Mouse (Mus musculus): ENCODE measurements around the gene Grin3b.
A peak's percentile ranks its signal among the peaks of the same experiment; 100 is the strongest.
"Not testable (repeated sequence)": the region's sequence is repeated elsewhere in the genome, so short reads cannot be mapped to it uniquely, and the experiment has no call there.

The Grin3b gene

DNA sequence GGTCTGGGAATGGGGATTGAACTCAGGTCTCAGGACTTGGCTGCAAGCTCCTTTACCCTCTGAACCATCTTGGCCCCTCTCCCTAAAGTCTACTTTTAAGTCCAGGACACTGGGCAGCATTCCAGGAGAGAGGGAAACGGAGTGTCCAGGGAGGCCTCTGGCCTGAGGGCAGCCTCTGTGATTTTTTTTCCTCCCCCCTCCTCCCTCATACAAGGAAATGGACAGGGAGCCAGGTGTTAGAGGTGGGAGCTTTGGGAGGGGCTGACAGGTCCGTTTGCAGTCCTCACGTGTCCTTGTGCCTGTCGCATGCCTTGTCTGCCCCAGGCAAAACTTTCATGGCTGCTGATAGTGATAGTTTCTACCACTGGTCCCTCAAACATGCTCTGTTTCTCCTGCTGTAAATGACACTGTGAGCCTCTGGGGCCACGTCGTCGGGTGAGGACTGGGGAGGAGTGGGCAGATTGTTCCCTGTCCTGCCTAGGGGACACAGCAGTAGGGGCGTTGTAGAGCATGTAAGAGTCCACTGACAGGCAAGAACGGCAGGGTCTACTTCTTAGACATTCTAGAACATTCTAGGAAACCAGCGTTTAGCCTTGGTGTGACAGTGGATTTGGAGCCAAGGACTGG lies 34.1 kb upstream of the Grin3b start:
- DNase-seq (ENCODE audit: low spot score in 2 of 2) = no peak

DNA sequence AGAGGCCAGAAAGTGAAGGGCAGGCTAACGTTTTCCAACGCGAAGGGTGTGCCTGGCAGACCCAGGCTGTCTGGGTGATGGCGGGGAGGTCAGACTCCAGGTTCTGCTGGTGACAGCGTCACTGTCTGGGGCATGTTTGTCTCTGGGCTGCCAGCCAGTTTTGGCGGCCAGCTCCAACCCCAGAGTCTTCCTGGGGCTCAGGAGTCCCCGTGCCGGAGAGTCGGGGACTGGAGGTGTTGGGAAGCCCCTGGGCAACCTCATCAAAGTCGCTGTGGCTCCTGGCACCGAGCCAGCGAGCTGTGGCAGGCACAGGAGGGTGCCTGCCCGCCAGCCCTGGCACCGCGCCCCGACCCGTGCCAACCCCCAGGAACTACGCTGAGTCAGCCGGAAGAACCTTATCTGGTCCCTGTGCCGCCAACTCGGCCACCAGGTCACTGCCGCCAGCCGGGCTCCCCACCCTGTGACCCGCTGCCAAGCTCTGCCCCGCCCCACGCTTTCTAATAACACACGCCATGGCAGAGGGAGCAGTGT lies 33.5 kb upstream of the Grin3b start:
- DNase-seq (ENCODE audit: low spot score in 2 of 2) = no peak

DNA sequence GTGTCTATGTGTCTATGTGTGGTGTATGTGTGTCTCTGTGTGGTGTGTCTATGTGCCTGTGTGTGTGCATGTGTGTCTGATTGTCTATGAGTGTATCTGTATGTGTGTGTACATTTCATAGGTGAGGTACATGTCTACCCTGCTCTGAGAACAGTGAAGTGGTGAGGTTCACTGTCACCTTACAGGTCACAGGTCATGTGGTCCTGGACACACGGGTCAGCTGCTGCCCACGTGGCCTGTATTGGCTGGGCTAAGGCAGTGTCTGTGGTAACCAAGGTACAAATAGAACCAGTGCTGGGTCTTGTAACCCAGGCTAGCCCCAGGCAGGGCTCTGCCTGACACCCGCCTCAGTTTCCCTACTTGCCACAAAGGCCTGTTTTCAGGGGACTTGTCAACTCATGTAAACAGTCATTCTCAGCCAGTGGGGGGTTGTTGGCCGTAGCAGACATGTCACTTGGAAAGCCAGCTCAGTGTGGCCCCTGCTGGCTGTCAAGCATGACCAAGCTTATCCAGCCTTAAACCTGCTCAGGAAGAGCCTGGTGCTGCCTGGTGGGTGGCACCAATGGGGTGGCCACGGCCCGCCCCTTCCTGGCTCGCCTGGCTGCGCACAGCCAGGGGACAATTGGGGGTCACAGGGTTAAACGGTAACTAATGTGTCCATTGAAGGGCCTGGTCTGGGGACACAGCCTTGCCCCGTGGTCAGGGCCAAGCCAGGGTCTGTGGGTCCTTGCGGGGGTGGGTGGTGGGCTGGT lies 32.6 kb upstream of the Grin3b start:
- no peak for DNase-seq (ENCODE audit: low spot score in 2 of 2)

DNA sequence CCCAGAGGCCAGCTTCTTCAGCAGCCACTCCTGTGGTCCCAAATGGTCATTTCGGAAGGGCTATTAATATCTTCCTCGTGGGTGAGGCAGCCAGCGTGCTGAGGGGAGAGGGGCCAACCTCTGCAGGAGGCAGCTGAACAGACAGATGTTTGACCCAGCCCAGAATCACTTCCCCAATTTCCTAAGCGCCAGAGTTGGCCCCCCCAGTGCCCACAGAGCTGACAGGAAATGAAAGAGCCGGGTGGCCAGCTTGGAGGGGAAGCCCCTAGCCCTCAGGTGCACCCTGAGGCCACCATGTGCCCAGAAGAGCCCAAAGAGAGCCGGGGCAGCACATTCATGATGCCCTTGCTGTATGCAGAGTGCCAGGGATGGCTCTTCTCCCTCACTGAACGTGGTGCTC lies 29.8 kb upstream of the Grin3b start:
- DNase-seq (ENCODE audit: low spot score in 2 of 2) = no peak

DNA sequence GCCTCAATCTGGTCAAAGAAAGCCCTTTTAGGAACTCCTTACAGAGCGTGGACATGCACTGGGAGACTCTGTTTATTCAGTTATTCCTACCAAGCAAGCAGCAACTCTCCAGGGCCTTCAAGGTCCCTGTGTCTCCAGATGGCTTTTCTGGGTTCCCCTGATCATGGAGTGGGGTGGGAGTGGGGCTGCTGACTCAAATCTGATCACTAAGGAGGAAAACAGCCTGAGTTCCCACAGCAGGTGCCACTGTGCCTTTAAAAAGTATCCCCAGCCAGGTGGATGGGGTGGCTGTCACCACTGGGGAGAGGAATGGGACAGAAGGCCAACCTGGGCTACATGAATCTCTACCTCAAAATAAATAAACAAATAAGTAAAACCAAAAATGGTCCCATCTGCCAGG lies 27.5 kb upstream of the Grin3b start:
- no peak for DNase-seq (ENCODE audit: low spot score in 2 of 2)

DNA sequence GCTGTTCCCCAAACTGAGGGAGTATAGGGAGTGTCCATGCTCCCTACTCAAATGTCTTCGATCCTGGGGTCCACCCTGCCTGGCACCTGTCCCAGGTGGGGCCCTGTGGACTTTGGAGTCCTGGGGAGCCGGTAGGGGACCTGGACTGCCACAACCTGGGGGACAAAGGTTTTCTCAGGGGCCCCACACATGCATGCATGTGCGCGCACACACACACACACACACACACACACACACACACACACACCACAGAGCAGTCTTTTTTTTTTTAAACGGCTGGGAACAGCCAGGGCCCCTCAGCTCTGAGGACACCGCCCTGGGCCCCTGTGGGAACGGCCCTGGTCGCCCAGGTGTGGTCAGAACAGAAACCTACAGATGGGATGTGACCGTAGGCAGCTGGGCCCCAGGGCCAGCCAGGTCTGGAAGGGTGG lies 27.0 kb upstream of the Grin3b start:
- DNase-seq (ENCODE audit: low spot score in 2 of 2) = no peak

DNA sequence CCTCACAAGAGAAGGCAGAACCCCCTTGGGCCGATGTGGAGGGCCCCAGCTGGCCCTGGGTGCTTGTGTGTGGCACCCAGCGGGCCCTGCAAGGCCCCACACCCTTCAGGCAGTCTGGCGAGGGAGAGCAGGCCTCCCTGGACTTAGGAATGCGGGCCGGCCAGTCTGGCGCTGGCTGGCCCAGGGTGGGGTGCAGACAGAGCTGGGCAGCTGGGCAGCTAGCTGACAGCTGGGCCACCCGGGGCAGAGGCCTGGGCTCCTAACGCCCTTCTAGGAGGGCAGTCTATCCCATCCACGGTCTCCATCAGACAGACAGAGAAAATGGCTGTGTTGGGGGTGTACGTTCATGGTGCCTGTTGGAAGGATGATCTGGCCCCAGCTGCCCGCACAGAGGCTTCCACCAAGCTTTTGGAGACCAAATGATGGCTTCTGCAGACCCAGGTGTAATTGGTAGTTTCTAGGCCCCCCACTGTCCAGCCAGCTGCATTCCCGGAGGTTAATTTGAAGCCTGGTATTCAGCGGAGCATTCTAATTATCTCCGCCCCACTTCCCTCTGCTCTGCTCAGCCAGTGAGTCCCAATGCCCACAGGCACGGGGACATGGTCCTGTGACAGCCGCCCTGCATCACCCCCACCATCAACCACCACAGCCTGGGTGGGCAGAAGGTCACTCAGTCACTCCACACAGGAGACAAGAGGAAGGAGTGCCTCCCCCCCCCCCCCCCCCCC lies 24.8 kb upstream of the Grin3b start:
- DNase-seq (ENCODE audit: low spot score in 2 of 2) = no peak

DNA sequence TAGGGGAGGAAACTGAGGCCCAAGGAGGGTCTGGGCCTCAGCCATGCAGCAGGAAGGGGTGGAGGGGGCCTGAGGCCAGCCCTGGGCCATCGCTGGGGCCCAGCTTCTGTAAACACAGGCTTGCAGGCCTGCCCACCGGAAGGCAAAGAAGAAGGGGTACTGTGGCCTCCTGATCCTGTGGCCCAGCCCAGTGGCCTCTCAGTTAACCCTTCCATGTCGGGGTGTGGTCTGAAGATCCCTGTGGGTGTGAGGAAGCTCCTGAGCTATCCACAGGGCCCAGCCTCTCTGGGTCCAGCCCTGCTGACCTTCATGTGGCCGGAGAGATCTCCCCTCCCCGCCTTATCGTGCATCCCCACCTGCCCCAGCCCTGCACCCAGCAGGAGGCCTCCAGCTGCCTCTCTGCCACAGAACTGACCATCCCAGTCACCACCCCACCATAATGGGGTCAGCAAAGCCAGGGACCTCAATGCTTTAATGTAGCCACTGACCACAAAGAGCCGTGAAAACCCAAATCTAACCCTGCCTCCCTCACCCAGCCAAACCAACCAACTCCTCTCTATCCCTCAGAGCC lies 23.7 kb upstream of the Grin3b start:
- DNase-seq (ENCODE audit: low spot score in 2 of 2) = no peak

DNA sequence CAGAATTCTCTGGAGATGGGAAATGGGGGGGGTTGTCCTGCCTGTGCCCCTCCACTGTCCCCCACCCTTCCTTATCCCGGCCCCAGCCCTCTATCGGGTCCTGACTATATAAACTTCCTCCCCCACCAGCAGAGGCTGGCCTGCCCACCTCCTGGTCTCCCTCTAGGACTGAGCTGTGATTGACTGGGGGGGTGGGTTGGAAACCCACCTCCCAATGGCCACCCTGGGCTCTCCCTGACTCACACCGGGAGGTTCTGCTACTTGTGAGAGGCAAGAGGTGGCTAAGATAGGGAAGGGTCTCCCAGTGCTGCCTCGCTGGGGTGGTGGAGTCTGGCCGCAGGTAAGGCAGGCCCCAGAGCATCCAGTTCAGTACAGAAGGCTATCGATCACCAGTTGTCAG lies 23.0 kb upstream of the Grin3b start:
- no peak for DNase-seq (ENCODE audit: low spot score in 2 of 2)

DNA sequence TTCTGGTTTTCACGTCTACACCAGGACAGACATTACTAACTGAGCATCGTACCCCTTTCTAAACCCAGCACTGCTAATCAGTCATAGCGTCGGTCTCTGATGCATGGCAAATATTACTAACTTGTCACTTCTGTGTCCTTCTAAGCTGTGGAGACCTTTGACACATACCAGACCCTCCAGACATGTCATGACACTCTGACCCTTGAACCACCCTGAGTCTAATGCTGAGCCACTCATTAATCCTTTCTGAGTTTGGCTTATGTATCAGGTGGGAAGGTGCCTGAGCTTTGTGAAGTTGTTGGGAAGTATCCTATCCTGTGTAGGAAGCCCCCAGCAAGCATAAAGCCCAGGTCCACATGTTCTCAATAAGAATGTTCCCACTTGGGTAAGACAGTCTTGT lies 20.6 kb upstream of the Grin3b start:
- no peak for DNase-seq (ENCODE audit: low spot score in 2 of 2)

DNA sequence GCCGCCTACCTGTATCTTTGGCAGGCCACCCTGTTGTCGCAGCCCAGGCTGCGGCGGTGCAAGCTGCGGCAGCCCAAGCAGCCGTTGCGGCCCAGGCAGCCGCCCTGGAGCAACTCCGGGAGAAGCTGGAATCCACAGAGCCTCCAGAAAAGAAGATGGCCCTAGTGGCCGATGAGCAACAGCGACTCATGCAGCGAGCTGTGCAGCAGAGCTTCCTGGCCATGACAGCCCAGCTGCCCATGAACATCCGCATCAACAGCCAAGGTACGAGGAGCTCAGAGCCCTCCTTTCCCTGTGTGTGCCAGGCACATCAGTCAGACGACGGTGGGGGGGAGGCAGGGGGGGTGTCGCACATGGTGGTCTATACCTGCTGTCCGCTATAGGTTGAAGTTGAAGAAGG lies 19.9 kb upstream of the Grin3b start:
- DNase-seq (ENCODE audit: low spot score in 2 of 2) = no peak

DNA sequence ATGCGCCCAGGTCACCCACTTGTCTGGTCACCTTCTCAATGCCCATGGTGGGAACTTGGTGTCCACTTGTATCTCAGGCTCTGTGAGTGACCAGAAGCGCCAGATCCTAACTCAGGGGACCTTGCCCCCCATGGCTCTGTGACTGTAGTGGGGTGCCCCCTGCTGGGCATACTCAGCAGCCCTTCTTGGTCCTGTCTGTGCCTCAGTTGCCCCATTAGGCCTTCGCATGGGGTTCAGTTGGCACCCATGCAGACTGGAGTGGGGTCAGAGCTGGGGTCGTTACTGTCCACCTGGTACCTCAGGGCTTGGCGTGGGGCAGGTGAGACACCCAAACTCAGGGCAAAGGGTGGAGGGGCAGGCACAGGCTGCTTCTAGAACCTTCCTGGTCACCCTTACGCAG lies 16.6 kb upstream of the Grin3b start:
- no peak for DNase-seq (ENCODE audit: low spot score in 2 of 2)

DNA sequence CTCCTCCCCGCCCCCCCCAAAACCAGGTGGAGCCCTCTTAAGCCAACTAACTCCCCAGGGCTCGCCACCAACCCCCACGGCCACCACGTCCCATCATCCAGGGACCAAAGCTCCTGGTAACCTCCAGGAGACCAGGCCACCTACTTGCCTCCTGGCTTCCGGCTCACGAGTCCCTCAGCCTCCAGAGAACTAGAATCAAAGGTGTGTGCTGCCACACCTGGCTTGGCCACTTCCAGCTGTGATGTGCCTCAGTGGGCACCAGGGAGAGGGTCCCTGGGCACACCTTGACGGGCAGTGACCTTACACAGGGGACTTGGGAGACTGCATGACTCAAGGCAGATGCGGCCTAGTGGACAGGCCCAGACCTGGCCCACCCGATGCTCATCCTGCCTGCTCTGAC lies 14.8 kb upstream of the Grin3b start:
- DNase-seq (ENCODE audit: low spot score in 2 of 2) = no peak

DNA sequence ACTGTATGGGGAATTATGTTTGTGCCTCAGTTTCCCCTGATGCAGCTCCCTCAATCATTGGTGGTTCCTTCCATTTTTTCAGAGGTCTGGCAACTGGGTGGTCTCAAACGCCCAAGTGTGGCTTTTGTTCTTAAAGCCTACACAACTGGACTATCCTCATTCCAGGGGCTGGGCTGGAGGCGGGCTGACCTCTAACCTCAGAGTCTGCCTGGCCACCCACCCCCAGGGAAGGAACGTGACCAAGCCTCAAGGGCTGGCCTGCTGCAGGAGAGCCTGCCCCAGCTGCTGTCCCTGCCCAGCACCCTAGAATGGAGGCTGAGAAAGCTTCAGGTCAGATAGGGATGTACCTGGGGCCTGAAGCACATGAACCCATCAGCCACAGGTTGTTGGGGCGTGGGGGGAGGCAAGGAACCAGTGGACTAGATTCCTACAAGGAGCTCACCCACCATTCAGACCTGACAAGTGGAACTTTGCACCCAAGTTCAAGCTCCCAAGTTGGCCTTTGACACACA lies 13.8 kb upstream of the Grin3b start:
- DNase-seq (ENCODE audit: low spot score in 2 of 2) = no peak

DNA sequence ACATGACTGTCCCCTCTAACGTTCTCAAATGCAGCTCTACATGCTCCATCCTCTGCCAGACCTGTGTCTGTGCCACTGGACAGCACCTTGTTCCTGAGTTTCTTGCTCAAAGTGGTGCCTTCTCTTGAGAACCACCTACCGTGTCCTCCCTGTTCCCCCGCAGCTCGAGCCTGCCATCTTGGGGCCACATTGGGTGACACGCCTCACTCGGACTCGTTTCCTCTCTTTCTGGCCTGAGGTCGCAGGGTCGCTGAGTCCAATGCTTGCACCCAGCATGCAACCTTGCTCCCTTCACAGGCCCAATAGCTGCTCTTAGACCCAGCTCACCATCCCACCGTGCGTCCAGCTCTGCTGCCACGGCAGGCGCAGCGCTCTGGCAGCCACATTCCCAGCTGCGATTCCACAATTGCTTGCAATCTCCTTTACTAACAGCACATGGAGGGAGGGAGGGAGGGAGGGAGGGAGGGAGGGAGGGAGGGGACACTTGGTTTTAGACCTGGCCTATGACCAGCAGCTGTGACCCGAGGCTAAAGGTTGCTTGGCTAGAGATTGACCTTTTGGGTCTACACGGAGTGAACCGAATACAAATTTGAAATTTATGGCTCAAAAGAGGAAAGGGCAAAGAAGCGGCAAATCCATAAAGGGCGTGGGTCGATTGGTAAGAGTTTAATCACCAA lies 12.2 kb upstream of the Grin3b start:
- peak in 1 of 2 experiments; percentile 52 for DNase-seq (ENCODE audit: low spot score in 2 of 2)

DNA sequence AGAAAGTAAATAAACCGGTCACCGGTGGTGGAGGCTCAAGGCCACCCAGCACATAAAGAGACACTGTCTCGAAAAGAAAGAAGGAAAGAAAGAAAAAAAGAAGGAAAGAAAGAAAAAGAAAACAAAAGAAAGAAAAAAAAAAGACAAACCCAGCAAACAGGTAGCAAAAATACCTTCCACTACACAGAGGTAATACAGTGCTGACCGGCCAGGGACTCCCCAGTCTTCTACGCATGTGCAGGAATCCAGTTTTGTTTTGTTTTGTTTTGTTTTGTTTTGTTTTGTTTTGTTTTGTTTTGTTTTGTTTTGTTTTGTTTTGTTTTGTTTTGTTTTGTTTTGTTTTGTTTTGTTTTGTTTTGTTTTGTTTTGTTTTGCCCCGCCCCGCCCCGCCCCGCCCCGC lies 11.1 kb upstream of the Grin3b start:
- not testable (repeated sequence) for DNase-seq (ENCODE audit: low spot score in 2 of 2)

DNA sequence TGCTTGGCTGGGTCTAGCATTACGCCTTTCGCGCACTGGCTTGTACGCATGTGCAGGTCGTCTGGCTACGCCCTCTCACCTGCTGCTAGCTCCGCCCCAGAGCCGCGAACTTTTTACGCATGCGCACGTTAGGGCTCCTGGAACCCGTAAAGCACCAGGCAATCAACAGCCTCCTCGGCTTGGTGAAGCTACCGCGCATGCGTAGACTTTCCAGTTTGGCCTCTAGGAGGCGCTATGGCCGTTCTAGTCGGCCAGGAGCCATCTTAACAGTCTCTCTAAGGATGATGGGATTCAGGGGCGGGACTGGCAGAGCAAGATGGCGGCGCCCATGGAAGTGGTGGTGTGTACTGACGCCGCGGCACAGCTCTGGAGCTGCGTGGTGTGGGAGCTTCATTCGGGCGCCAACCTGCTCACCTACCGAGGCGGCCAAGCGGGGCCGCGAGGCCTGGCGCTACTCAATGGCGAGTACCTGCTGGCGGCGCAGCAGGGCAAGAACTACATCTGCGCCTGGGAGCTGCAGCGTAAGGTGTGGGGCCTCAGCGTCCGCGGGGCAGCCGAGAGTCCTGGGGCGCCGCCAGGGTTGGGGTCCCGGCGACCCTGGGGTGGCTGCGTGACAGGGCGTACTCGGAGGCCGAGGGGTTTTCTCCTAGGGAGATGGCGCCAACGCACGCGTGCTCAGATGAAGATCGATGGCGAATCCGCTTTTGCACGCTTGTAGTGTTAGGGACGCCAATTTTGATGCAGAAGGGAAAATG lies 10.5 kb upstream of the Grin3b start, which contains the start of gene Wdr18:
TSS of gene Wdr18 (plus strand) at position 306 of the 755 bp plus-strand sequence.
- DNase-seq (ENCODE audit: low spot score in 2 of 2) = peak; percentile 99 to 100

DNA sequence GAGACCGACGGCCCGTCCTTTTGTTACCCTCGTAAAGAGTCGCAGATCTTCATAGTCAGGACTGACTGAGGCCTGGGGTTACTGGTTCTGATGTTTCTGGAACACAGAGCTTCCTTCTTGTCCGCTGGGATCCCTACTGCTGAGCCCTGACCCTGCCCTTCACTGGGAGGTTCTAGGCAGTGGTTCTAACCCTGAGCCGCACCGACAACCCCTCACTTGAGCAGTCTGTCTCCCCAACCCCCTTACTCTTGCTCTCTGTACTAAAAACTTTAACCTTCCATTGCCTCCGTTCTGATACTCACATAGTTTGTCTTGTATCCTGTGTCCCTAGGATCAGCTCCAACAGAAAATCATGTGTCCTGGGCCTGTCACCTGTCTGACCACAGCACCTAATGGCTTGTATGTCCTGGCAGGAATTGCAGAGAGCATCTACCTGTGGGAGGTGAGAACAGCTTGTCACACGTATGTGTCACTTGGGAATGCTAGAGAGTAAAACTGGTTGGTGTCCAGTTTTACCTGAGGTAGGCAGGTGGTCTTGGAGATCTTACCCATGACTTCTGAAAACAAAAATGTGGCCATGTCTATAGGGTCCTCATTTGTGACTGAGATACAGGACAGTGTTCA lies 9.7 kb upstream of the Grin3b start:
- DNase-seq (ENCODE audit: low spot score in 2 of 2) = no peak

DNA sequence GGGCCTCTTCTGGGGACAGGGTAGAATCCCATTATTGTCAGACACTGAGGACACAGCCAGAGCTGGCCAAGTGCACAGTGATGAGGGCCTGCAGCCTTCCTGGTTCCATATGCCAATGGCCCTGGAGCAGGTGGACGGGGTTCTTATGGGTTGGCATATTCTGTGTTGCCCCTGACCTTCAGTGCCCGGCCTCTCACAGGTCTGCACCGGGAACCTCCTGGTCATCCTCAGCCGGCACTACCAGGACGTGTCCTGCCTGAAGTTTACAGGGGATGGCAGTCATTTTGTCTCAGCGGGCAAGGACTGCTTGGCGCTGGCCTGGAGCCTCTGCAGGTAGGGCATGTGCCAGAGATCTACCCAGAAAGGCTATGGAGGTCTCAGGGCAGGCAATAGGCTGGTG lies 5.8 kb upstream of the Grin3b start:
- no peak for DNase-seq (ENCODE audit: low spot score in 2 of 2)

DNA sequence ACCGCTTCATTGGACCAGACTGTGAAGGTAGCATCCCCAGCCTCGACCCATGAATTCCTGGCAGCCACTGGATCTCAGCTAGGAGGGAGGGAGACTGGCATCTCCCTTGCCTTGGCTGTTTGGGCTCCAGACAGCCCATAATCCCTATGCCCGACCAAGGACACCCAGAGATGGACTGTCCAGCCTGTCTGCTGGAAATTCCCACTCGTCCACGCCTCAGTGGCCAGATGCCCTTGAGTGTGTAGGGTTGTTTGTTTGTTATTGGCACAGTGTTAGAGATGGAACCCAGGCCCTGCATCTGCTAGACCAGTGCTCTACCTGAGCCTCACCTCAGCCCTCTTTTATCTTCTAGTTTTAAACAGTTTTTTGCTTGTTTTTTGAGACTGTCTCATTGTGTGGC lies 5.2 kb upstream of the Grin3b start:
- DNase-seq (ENCODE audit: low spot score in 2 of 2) = no peak

Data from right cerebral cortex, postnatal 36 days (tissue).